Comparison of ENCODE assay signal across 17 mouse cellular contexts in the genomic region with DNA sequence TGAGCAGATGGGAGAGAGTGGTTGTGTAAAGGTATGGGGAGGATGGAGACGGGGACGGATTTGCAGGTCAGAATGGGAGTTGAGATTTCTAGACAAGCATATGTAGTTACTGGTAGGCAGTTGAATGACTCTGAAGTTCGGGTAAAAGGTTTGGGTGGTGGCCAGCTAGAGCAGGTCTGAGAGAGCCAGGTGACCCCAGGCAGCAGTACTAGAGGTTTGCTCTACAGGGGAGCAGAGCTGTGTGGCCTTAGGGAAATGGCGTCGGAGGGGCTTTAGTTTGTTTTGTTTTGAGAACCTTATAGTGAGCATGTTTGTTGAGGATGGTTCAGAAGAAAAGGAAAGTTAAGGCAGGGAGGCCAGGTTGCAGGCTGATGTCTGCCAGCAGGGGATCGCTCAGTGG.
"Had no signal": no experiment of that assay in that cellular context is flagged by ENCODE, and none has a peak within 500 bp of the region (broad histone marks: within the 10 kb centered on the region; RNA-seq: fewer than 3 reads in every experiment).

No protein-coding gene starts in this region.

- H3K9ac ChIP-seq: lung, embryonic 14.5 days; midbrain, embryonic 12.5 days; neural tube, embryonic 13.5 days; neural tube, embryonic 15.5 days had no signal

- H3K27me3 ChIP-seq: midbrain, embryonic 12.5 days; neural tube, embryonic 13.5 days; neural tube, embryonic 15.5 days had no signal

- ATAC-seq: midbrain, embryonic 16.5 days had no signal

- H3K4me3 ChIP-seq: midbrain, embryonic 10.5 days; midbrain, embryonic 12.5 days; myocyte; neural tube, embryonic 13.5 days; neural tube, embryonic 15.5 days had no signal

- DNase-seq: lung, embryonic 14.5 days; lung, postnatal 10 days; lung, postnatal 4 days; midbrain, embryonic 14.5 days; retina, postnatal 1 day; right cerebral cortex, adult 18-20 months; right cerebral cortex, postnatal 25 days; right cerebral cortex, postnatal 4 days; spleen, adult 18-20 months; thymus, adult 18-20 months; thymus, postnatal 14 days had no signal

- H3K9me3 ChIP-seq: midbrain, embryonic 10.5 days; midbrain, embryonic 12.5 days; neural tube, embryonic 13.5 days; neural tube, embryonic 15.5 days had no signal

- H3K27ac ChIP-seq: midbrain, embryonic 10.5 days; midbrain, embryonic 12.5 days; neural tube, embryonic 13.5 days; neural tube, embryonic 15.5 days had no signal

- H3K36me3 ChIP-seq: midbrain, embryonic 12.5 days; neural tube, embryonic 13.5 days; neural tube, embryonic 15.5 days had no signal

- H3K4me2 ChIP-seq: lung, embryonic 14.5 days; midbrain, embryonic 12.5 days; neural tube, embryonic 13.5 days; neural tube, embryonic 15.5 days had no signal
